Mouse (Mus musculus) liver, embryonic 14.5 days (tissue): ENCODE results near the gene Zfp316.

Experiments
- CTCF ChIP-seq: IDR thresholded peaks from 2 replicates; pipeline ENCODE4 v1.5.1; 2016; ENCODE audit warnings: antibody characterized with exemption, low read depth, control low read depth
- EP300 ChIP-seq: IDR thresholded peaks from 2 replicates; pipeline ENCODE4 v1.6.1; 2016; ENCODE audit warnings: antibody characterized with exemption, low read depth

GRCm38 (mm10) chr5:143288378-143288911, 18.6 kb upstream of the Zfp316 start:
- no peak for TF ChIP-seq CTCF
- TF ChIP-seq EP300: no peak
